Mouse (Mus musculus): ENCODE results near the gene 1700003E16Rik.

1700003E16Rik gene

GRCm38 (mm10) chr6:83156259-83156684, at the start of gene 1700003E16Rik, which contains the start of gene Wdr54:
Gene 1700003E16Rik (plus strand): TSS chr6:83156404.
Gene Wdr54 (minus strand): TSS chr6:83156397.
- in situ Hi-C loops (cut with MboI, MseI): loop anchor here (5.0 kb wide), 1 partner anchor 54 kb away; the partner anchor contains the start of genes Ccdc142 and Gm42688

DNA sequence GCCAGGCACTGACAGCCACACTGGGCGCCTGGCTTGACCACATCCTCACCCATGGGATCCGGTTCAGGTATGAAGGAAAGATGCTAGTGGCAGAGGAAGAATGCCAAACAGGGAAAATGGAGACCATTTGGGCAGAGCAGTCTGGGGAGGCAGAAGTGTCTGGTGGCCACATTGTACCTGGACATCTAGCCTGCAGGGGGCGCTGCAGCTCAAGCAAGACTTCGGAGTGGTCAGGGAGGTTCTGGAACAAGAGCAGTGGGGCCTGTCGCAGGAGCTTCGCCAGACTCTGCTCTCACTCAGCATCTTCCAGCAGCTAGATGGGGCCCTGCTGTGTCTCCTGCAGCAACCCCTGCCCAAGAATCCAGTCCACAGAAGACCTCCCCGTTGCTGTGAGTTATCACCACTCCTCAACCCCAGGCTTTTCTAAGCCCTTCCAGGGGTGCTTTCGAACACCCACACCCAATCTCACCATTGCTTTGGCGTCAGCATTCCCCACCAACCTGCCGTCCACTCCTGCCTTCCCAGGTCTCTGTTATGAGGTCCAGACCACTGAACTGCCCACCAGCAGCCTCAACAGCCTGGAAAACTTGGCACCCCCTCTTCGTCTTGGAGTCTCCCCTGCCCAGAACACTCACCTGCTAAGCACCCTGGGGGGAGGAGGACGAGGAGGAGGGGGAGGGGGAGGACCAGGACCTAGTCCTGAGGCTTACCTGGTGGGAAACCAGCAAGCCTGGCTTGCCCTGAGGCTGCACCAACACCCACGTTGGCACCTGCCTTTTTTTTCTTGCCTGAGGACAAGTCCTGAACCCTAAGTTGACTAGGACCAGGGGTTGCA, 48.4 kb upstream of the 1700003E16Rik start:
- in situ Hi-C loops (cut with MboI, MseI): no loop called here

GRCm38 (mm10) chr6:83108762-83109668, 47.2 kb upstream of the 1700003E16Rik start, which contains the start of gene Mrpl53:
Gene Mrpl53 (plus strand): TSS chr6:83109040.
- in situ Hi-C loops (cut with MboI, MseI): no loop called here

DNA sequence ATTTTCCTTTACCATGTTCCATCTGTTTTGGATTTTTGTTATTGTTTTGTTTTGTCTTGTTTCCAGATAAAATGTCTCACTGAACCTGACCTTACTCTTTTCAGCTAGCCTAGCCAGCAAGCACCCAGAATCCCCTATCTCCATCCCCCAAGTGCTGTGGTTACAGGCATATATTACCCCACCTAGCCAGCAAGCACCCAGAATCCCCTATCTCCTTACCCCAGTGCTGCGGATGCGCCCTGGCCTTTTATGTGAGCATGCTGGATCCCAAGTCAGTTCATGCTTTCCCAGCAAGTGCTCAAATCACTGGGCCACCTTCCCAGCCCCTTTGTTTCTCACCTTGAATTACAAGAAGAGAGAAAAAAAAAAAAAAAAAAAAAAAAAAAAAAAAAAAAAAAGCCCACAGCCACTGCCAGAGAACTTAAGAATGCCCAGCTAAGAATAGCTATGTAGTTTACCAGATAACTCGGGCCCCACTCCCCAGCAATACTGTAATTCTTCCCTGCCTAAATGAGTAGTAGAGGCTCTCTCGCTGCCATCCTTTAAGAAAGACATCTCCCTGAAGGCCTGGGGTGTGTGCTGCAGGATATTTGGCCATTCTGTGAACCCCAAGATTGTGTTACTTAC, 44.6 kb upstream of the 1700003E16Rik start:
- in situ Hi-C loops (cut with MboI, MseI): no loop called here

DNA sequence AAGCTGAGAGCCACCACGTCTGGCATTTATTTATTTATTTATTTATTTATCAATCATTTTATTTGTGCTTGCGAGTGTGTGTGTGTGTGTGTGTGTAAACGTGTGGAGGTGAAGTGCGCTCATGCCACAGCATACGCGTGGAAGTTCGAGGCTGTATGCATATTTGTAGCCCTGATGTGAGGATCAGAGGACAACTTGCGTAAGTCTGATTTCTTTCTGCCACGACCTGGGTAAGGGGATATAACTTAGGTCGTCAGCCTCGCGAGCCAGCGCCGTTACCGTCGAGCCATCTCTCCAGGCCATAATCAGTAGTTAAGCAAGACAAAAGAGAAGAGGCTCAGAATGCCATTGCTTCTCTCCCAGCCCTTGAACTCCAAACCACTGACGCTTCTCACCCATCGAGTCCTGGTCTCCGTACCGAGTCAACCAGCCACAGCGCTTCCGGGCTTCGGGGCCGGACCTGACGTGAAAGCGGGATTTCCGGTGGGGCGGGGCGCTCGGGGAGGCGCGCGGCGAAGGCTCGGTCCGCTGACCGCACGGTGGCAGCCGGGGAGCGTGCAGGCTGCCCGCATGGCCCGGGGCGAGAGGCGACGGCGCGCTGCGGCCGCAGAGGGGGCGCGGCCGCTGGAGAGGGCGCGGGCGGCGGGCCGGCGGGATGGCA, 41.1 kb upstream of the 1700003E16Rik start, which contains the start of gene Mogs:
Gene Mogs, plus strand, starts transcription at position 486 of the 661 bp plus-strand sequence.
- in situ Hi-C loops (cut with MboI, MseI): loop anchor here (5.0 kb wide), 1 partner anchor 38 kb away; the partner anchor contains the start of gene Pcgf1

GRCm38 (mm10) chr6:83115682-83116372, 40.4 kb upstream of the 1700003E16Rik start:
- in situ Hi-C loops (cut with MboI, MseI): loop anchor here (5.0 kb wide), 1 partner anchor 39 kb away; the partner anchor contains the start of gene Pcgf1

DNA sequence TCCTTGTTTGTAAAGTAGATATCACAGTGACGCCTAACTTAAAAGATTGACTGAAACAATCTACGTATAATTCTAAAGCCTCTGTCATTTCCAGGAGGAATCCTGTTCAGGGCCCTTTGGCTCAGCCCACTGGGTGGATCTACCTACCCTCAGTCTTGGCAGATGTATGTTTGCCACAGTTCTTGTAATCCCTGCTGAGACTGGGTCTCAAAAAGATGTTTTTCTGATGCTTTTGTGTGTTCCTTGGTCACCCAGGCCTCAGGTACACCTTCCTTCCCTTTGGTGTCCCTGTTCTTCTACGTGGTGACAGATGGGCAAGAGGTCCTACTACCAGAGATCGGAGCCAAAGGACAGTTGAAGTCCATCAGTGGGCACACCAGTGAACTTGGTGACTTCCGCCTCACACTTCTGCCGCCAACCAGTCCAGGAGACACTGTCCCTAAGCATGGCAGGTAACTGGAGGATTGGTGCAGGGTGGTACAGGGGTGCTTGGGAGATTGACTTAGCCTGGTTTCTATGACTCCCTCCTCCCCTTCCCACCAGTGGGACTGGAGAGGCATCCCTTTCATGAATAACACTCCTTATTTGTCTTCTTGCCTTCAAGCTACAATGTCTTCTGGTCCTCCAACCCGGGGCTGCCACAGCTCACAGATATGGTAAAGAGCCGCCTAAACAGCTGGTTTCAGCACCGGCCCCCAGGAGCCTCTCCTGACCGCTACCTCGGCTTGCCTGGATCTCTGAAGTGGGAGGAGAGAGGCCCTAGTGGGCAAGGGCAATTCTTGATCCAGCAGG, 39.6 kb upstream of the 1700003E16Rik start:
- in situ Hi-C loops (cut with MboI, MseI): loop anchor here (5.0 kb wide), 1 partner anchor 39 kb away; the partner anchor contains the start of gene Pcgf1

GRCm38 (mm10) chr6:83117165-83117438, 39.1 kb upstream of the 1700003E16Rik start:
- in situ Hi-C loops (cut with MboI, MseI): loop anchor here (5.0 kb wide), 1 partner anchor 40 kb away; the partner anchor contains the start of gene Pcgf1

- in situ Hi-C loops (cut with MboI, MseI): loop anchor here (5.0 kb wide), 1 partner anchor 40 kb away; the partner anchor contains the start of gene Pcgf1
Measured at GRCm38 (mm10) chr6:83117616-83118015, 38.6 kb upstream of the 1700003E16Rik start.

DNA sequence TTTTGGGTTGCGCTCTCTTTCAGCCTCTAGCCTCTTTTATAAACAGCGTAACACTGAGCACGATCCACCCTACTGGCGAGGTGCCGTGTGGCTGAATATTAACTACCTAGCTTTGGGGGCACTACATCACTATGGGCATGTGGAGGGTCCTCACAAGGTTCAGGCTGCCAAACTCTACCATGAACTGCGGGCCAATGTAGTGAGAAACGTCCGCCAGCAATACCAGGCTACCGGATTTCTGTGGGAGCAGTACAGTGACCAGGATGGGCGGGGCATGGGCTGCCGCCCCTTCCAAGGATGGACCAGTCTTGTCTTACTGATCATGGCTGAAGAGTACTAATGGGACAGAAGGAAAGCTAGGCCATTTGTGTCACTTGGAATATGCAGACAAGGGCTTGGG, 37.8 kb upstream of the 1700003E16Rik start:
- in situ Hi-C loops (cut with MboI, MseI): loop anchor here (5.0 kb wide), 1 partner anchor 41 kb away; the partner anchor contains the start of gene Pcgf1

GRCm38 (mm10) chr6:83118825-83119733, 37.1 kb upstream of the 1700003E16Rik start:
- in situ Hi-C loops (cut with MboI, MseI): loop anchor here (5.0 kb wide), 1 partner anchor 42 kb away; the partner anchor contains the start of gene Pcgf1

GRCm38 (mm10) chr6:83119734-83120051, 36.5 kb upstream of the 1700003E16Rik start:
- in situ Hi-C loops (cut with MboI, MseI): loop anchor here (5.0 kb wide), 1 partner anchor 42 kb away; the partner anchor contains the start of gene Pcgf1

- in situ Hi-C loops (cut with MboI, MseI): no loop called here
Measured at GRCm38 (mm10) chr6:83120930-83121862, 35.0 kb upstream of the 1700003E16Rik start, which contains the start of gene Wbp1. Gene Wbp1 (minus strand): TSS chr6:83121559.

- in situ Hi-C loops (cut with MboI, MseI): no loop called here
Measured at GRCm38 (mm10) chr6:83121863-83122710, 34.1 kb upstream of the 1700003E16Rik start.

DNA sequence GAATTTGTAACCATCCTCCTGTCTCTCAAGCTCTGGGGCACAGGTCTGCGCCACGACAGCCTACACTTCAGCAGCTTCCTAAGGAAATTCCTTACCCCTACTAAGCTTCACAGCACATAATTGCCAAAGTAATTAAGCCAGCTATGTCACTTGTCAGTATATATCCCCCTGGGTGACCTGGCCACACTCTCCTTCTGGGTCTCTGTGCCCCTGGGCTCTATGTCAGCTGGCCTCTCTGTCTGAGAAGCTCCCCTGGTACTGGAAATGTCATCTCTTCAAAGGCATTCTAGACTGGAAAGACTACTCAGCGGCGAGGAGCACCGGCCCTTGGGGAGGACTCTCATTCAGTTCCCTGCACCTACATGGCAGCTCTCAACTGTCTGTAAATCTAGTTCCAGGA, 33.2 kb upstream of the 1700003E16Rik start:
- in situ Hi-C loops (cut with MboI, MseI): no loop called here

GRCm38 (mm10) chr6:83124851-83125312, 31.3 kb upstream of the 1700003E16Rik start:
- in situ Hi-C loops (cut with MboI, MseI): no loop called here
